Mouse (Mus musculus): ENCODE results near the gene Adora2a.
"Not testable (repeated sequence)": the region's sequence is repeated elsewhere in the genome, so short reads cannot be mapped to it uniquely, and the experiment has no call there.

The Adora2a gene

DNA sequence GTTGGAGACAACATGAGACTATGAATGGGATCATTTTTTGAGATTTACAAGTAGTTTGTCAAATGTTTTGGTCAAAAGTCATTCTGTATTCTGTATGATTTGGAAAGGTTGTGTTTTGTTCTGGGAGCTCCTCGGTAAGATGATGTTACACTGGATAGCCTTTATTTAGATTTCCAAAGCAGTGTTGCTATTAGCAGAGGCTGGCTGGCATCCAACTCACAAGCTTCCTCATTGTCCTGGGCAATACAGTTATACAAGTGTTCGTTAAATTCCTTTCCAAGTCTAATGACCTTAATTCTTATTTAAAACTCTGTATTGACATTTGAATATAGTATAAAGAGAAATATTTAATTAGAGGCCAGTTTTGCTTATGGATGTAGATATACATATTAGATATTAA lies 28.6 kb downstream of the Adora2a start:
- DNase-seq (ENCODE audit: low spot score) = no peak

DNA sequence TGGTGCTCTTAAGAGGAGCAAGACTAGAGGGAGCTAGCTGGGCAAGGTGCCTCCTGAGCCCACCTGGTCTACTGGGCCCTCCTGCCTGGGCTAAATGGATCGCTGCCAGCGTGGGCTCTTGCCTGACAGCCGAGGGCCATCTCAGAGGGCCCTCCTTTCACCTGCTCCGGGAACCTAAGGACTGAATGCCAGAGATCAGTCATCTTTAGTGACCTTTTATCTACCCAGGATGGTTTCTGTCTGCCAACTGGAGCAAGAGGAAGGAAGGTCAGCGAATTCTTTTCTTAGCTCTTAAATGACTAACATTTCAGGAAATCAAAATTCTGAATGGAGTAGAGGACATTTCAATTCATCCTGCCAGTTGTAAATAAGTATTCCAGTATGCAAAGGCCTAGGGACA lies 33.9 kb downstream of the Adora2a start:
- DNase-seq (ENCODE audit: low spot score) = no peak

DNA sequence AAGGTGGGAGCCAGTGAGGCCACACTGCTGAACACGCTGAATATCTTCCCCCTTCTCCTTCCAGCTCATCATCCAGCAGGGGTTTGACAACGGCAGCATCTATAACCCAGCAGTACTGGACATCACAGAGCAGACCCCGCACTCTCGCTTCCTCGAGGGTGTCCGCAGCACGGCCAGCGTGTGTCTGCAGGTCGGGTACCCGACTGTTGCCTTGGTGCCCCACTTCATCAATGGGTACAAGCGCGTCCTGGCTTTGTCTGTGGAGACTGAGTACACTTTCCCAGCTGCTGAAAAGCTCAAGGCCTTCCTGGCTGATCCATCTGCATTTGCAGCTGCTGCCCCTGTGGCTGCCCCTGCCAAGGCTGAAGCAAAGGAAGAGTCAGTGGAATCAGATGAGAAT lies 35.9 kb downstream of the Adora2a start:
- no peak for DNase-seq (ENCODE audit: low spot score)

DNA sequence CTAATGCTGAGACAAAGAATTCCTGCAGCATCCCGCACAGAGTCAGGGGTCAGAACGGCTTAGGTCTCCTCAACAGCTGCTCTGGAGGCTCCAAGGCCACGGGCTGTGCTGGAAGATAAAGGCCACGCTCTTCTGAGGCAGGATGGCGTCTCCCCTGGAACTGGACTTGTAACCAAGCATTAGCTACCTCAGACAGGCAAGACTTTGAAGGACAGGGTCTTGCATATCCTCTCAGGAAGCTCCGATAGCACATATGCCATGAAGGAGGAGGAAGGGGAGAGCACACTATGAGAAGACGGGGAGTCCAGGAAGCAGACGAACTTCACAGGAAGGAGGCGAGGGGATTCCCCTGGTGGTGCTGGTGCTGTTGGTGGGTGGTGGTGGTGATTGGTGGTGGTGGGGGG lies 37.2 kb downstream of the Adora2a start:
- DNase-seq (ENCODE audit: low spot score) = not testable (repeated sequence)

DNA sequence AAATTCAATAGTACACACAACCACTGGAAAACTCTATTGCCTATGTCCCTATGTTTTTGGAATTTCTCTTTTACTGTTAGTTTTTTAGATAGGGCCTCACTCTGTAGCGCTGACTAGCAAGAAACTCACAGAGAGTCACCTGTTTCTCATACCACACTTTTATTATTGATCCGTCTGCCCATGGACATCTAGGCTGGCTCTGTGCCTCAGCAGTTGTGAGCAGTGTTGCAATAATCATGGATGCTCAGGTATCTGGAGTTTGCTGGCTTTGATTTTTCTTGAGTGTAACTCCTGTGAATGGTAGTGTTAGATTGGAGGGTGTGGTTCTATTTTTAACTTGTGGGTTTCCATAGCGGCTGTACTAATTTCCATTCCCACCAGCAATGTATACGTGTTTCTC lies 38.7 kb downstream of the Adora2a start:
- DNase-seq (ENCODE audit: low spot score) = no peak

DNA sequence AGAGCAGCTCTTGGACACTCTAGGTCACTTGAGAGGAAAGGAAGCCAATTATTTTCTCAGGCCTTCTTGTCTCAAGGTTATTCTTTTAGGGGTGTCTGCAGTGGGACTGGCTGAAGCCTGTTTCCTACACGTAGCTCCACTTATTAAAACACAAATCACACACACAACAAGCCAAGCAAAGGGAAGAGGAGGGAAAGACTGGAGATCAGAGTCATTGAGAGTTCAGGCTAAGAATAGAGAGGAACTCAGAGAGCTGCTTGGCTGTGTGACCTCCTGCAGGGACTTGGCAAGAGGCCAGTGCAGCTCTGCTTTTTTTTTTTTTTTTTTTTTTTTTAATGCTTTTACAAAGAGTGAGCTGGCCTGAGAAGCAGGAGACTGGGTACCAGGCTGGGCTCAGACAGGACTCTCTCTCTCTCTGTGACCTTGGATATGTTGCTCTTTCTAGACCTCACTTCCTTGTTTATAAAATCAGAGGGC lies 47.6 kb downstream of the Adora2a start:
- not testable (repeated sequence) for DNase-seq (ENCODE audit: low spot score)

DNA sequence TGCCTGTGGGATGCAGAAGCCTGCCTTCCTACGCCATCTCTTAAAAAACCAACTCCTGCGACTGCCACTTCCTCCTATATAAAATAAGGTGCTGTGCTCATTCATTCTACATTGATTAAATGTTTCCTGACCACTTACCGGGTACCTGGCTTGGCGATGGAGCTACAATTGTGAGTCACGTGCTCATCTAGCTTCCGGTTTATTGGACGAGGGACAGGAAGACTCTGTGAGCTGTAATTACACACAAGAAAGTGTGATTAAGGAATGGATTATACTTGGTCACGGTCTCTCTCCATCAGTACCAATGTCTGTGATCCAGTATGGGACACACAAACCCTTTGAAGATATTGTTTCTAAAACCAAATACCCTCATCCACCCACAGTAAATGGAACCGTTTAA lies 48.1 kb downstream of the Adora2a start:
- no peak for DNase-seq (ENCODE audit: low spot score)

DNA sequence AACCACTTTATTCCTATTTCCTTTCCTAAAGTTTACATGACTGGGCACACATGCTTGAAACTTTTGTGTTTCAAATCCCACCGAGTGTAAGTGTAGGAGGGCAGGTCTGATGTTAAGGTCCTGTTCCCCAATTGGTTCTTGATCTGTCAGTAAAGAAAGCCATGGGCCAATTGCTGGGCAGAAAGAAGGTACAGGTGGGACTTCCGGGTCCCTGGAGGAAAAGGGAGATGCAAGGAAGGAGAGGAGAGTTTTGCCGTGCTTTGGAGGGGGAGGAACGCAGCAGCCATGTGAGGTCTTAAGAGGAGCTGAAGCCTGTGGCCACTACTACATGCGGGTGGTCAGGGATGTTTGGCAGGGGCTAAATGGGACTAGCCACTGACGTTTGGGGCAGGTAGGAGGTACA lies 48.6 kb downstream of the Adora2a start:
- DNase-seq (ENCODE audit: low spot score) = no peak

DNA sequence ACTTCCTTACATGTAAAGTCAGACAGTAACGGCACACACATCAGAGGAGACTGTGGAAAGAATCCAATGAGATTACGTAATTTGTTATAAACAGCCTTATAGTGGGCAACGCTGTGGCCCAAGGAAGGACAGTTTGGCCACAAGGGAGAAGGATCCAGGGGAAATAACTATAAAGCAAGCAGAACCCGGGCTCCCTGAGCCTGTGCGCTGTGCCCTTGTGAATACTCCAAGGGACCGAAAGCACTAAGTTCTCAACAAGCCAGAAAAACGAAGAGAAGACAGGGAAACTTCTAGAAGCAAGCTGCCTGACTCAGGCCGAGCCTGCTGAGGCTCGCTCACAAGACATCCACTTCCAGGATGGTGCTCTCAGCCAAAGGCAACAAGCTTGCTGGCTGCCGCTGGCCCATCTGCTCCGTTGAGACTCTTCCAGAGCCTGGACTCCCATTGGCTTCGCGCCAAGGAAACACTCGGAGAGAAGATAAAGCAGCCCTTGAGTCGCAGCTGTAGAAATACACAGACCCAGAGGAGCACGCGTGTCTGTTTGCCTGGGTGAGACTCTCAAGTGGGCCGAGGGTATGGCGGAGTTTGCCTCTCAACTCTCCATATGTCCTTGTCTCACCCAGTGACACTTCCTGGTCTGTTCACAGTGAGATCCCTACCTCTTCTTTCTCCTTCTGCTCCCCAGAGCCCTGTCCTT lies 57.1 kb downstream of the Adora2a start:
- DNase-seq (ENCODE audit: low spot score) = not testable (repeated sequence)

DNA sequence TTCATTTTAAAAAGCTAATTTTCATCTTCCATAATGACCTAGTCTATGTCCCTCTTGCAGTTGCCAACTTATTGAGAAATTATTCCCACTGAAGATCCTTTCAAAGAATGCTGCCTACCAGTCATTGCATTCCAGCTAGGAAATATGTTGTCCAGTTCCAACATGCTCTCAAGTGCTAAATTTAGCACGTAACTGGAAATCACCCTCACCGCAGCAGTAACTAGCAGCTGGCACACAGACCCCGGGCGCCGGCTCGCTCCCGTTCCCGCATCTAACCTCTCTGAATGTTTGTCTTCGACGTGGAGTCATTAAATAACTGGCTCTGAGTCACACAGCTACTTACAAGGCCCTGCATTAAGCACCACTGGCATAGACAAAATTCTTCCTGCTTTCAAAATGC lies 62.0 kb downstream of the Adora2a start:
- DNase-seq (ENCODE audit: low spot score) = no peak
